Mouse (Mus musculus) MEL (cell line): ENCODE measurements around the gene Plcxd1. TPM values are rescaled to one million over a fixed set of nuclear protein-coding genes. Genes with fewer than 3 reads are reported as not detected.

ENCODE experiments used
- DNase-seq: peaks from one replicate; pipeline ENCODE4 v3.0.0; 2011; ENCODE audit warnings: low read depth, low spot score
- H3K27ac ChIP-seq: 2 replicates; pipeline ENCODE4 v1.5.1; 2012; ENCODE audit warnings: low read depth, mild to moderate bottlenecking, control low read depth, low read length, moderate library complexity; ENCODE audit not compliant: control insufficient read depth
- H3K27me3 ChIP-seq, 2 experiments: fragments of 150-350 bp in 1 of 2; sonication (generic) in 1 of 2; 2 replicates each; pipeline ENCODE4 v1.6.1; 2012; ENCODE audit warnings: low read length in 2 of 2, mild to moderate bottlenecking in 2 of 2, improper control_type of control experiment in 1 of 2, moderate library complexity in 1 of 2; ENCODE audit not compliant: insufficient read depth in 2 of 2, control insufficient read depth in 1 of 2
- H3K36me3 ChIP-seq, 2 experiments: 2 replicates each; pipeline ENCODE4 v1.6.1; 2012 to 2014; ENCODE audit warnings: low read length in 2 of 2, improper control_type of control experiment in 1 of 2, inconsistent platforms in 1 of 2, mild to moderate bottlenecking in 1 of 2; ENCODE audit not compliant: insufficient read depth in 2 of 2, control insufficient read depth in 1 of 2
- H3K4me1 ChIP-seq, 2 experiments: fragments of 150-350 bp in 1 of 2; sonication (generic) in 1 of 2; 2 replicates each; pipeline ENCODE4 v1.6.1; 2012; ENCODE audit warnings: low read length in 2 of 2, improper control_type of control experiment in 1 of 2, mild to moderate bottlenecking in 1 of 2; ENCODE audit not compliant: insufficient read depth in 2 of 2, control insufficient read depth in 1 of 2
- H3K4me3 ChIP-seq, 2 experiments: fragments of 150-350 bp in 1 of 2; sonication (generic) in 1 of 2; 2 replicates each; pipeline ENCODE4 v1.5.1; 2012; ENCODE audit warnings: low read depth in 2 of 2, low read length in 2 of 2, mild to moderate bottlenecking in 2 of 2, moderate library complexity in 2 of 2, control low read depth in 1 of 2, improper control_type of control experiment in 1 of 2; ENCODE audit not compliant: control insufficient read depth in 1 of 2, insufficient read depth in 1 of 2
- H3K79me2 ChIP-seq: 2 replicates; pipeline ENCODE4 v1.6.1; 2012; ENCODE audit warnings: mild to moderate bottlenecking, low read length, moderate library complexity; ENCODE audit not compliant: control insufficient read depth, poor library complexity, insufficient read depth
- H3K9ac ChIP-seq: 2 replicates; pipeline ENCODE4 v1.6.1; 2012; ENCODE audit warnings: low read depth, mild to moderate bottlenecking, control low read depth, low read length, moderate library complexity; ENCODE audit not compliant: control insufficient read depth, poor library complexity, severe bottlenecking
- H3K9me3 ChIP-seq: fragments of 150-350 bp; sonication (generic); replicated peaks from 2 replicates; pipeline ENCODE4 v1.6.1; 2012; ENCODE audit warnings: mild to moderate bottlenecking, low read length, improper control_type of control experiment, moderate library complexity; ENCODE audit not compliant: insufficient read depth
- CTCF ChIP-seq, 3 experiments: IDR thresholded peaks in 2 of 3; conservative IDR thresholded peaks in 1 of 3; 2 replicates each; pipeline ENCODE4 v1.5.1; 2011 to 2012; ENCODE audit warnings: low read length in 3 of 3, low read depth in 2 of 3, mild to moderate bottlenecking in 2 of 3, improper control_type of control experiment in 1 of 3, inconsistent platforms in 1 of 3, mixed read lengths in 1 of 3, moderate library complexity in 1 of 3; ENCODE audit not compliant: control insufficient read depth in 1 of 3, insufficient read depth in 1 of 3, poor library complexity in 1 of 3, severe bottlenecking in 1 of 3
- ELF1 ChIP-seq: IDR thresholded peaks from 2 replicates; pipeline ENCODE4 v1.6.1; 2014; ENCODE audit warnings: low read depth, mild to moderate bottlenecking, inconsistent platforms, low read length, improper control_type of control experiment, moderate library complexity
- EP300 ChIP-seq, 2 experiments: IDR thresholded peaks; 2 replicates each; pipeline ENCODE4 v1.6.1; 2011; ENCODE audit warnings: improper control_type of control experiment in 2 of 2, low read length in 2 of 2, low read depth in 1 of 2, mild to moderate bottlenecking in 1 of 2
- NRF1 ChIP-seq: IDR thresholded peaks from 2 replicates; pipeline ENCODE4 v1.6.1; 2014; ENCODE audit warnings: low read depth, mild to moderate bottlenecking, inconsistent platforms, low read length, improper control_type of control experiment, moderate library complexity; ENCODE audit not compliant: poor library complexity, insufficient read depth, severe bottlenecking
- POLR2A ChIP-seq, 2 experiments: IDR thresholded peaks; 2 replicates each; pipeline ENCODE4 v1.6.1; 2011 to 2012; ENCODE audit warnings: low read length in 2 of 2, mild to moderate bottlenecking in 2 of 2, control low read depth in 1 of 2, improper control_type of control experiment in 1 of 2, low read depth in 1 of 2, moderate library complexity in 1 of 2; ENCODE audit not compliant: control insufficient read depth in 1 of 2, insufficient read depth in 1 of 2, poor library complexity in 1 of 2
- POLR2AphosphoS2 ChIP-seq: IDR thresholded peaks from 2 replicates; pipeline ENCODE4 v1.6.1; 2011; ENCODE audit warnings: low read length, improper control_type of control experiment
- RCOR1 ChIP-seq: IDR thresholded peaks from 2 replicates; pipeline ENCODE4 v1.6.1; 2012; ENCODE audit warnings: low read depth, mild to moderate bottlenecking, inconsistent platforms, low read length, improper control_type of control experiment
- SMC3 ChIP-seq: IDR thresholded peaks from 2 replicates; pipeline ENCODE4 v1.6.1; 2011; ENCODE audit warnings: low read depth, low read length, improper control_type of control experiment
- TBP ChIP-seq: IDR thresholded peaks from 2 replicates; pipeline ENCODE4 v1.8.0; 2011; ENCODE audit warnings: low read depth, low read length, improper control_type of control experiment
- TCF12 ChIP-seq: IDR thresholded peaks from 2 replicates; pipeline ENCODE4 v1.6.1; 2014; ENCODE audit warnings: low read depth, mild to moderate bottlenecking, inconsistent platforms, low read length, improper control_type of control experiment, moderate library complexity
- UBTF ChIP-seq: IDR thresholded peaks from 2 replicates; pipeline ENCODE4 v1.6.1; 2012; ENCODE audit warnings: low read depth, mild to moderate bottlenecking, inconsistent platforms, low read length, improper control_type of control experiment, moderate library complexity, borderline replicate concordance; ENCODE audit not compliant: insufficient read depth
- USF2 ChIP-seq, 2 experiments: IDR thresholded peaks; 2 replicates each; pipeline ENCODE4 v1.6.1; 2011 to 2012; ENCODE audit warnings: improper control_type of control experiment in 2 of 2, low read length in 2 of 2, borderline replicate concordance in 1 of 2, inconsistent platforms in 1 of 2, low read depth in 1 of 2, mild to moderate bottlenecking in 1 of 2; ENCODE audit not compliant: insufficient read depth in 1 of 2
- ZMIZ1 ChIP-seq: IDR thresholded peaks from 2 replicates; pipeline ENCODE4 v1.6.1; 2012; ENCODE audit warnings: low read depth, mild to moderate bottlenecking, inconsistent platforms, low read length, improper control_type of control experiment, moderate library complexity
- ZNF384 ChIP-seq: IDR thresholded peaks from 2 replicates; pipeline ENCODE4 v1.6.1; 2012; ENCODE audit warnings: low read depth, mild to moderate bottlenecking, inconsistent platforms, low read length, improper control_type of control experiment
- polyA plus RNA-seq, 2 experiments: library from polyadenylated mRNA; stranded (reverse) in 1 of 2; unstranded in 1 of 2; fragments of >175 nt in 1 of 2; fragments of >200 nt in 1 of 2; gene quantifications; 2 replicates each; pipeline versions ENCODE4 v1.2.1 to v1.2.4; 2012; ENCODE audit warnings: low replicate concordance in 2 of 2, low read depth in 1 of 2; ENCODE audit not compliant: insufficient read length in 2 of 2, insufficient read depth in 1 of 2, missing spikeins in 1 of 2
- total RNA-seq: library from RNA; depleted of rRNA; stranded (reverse); fragments of 300-350 nt; gene quantifications from 2 replicates; pipeline ENCODE4 v1.2.3, GENCODE M21; 2012

The Plcxd1 gene
- total and polyA plus RNA-seq, 3 experiments = 0.77 to 2.5 TPM; not detected in 1

DNA sequence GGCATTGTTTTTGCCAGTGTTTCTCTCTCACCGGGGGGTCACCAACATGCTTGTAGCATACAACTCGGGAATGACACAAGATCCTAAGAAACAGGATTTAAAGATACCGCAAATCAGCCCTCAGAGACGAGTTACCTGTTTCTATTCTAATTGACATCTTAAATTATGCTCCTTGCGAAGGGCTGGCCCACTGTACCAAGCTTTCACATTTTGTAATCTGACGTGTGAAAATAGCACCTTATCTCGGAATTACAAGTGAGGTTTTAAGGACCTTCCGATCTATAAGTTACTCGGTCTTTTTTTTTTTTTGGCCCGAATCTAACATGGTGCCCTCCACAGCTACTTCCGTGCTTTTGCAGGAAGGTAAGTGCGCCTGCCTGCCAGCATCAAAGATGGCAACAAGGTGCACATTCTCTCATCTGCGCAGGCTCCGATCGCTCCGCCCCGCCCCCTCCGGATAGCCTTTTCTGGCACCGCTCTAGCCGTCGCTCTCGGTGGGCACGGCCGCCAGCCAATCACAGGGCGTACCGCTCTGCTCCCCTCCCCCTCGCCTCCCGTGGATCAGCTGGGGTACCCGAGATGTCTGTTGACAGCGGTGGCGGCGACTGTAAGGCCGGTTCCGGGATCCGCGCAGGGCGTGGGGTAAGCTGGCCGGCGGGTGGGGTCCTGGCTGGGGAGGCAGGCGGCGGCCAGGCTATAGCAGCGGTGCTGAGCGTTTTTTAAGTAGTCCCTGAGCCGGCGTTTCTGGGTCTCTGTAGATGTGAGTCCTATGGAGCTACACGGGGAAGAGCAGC is 35.7 kb downstream of the Plcxd1 start, which contains the start of gene Chfr (continued):
- TF ChIP-seq RCOR1 (no peak), CTCF (IDR thresholded peaks at IDR 0.05 in 2 of 3, conservative IDR thresholded peaks at IDR 0.05 in 1 of 3; ENCODE audit: control insufficient read depth in 1 of 3, insufficient read depth in 1 of 3, low read depth in 2 of 3, low read length in 3 of 3, poor library complexity in 1 of 3, severe bottlenecking in 1 of 3) (no peak), ELF1 (peak; percentile 95), SMC3 (no peak), TBP (peak; percentile 57; the same call in 1 of the 2 replicates), EP300 (IDR thresholded peaks at IDR 0.05; ENCODE audit: low read depth in 1 of 2, low read length in 2 of 2) (peak in 1 of 2 experiments; percentile 49; a peak in 2 of 4 replicates), POLR2A (IDR thresholded peaks at IDR 0.05; ENCODE audit: control insufficient read depth in 1 of 2, insufficient read depth in 1 of 2, low read depth in 1 of 2, low read length in 2 of 2, poor library complexity in 1 of 2) (peak; percentile 79 to 83), ZMIZ1 (peak; percentile 46; the same call in 1 of the 2 replicates), USF2 (IDR thresholded peaks at IDR 0.05; ENCODE audit: borderline replicate concordance in 1 of 2, insufficient read depth in 1 of 2, low read depth in 1 of 2, low read length in 2 of 2) (no peak), ZNF384 (peak; percentile 97), UBTF (no peak)

DNA sequence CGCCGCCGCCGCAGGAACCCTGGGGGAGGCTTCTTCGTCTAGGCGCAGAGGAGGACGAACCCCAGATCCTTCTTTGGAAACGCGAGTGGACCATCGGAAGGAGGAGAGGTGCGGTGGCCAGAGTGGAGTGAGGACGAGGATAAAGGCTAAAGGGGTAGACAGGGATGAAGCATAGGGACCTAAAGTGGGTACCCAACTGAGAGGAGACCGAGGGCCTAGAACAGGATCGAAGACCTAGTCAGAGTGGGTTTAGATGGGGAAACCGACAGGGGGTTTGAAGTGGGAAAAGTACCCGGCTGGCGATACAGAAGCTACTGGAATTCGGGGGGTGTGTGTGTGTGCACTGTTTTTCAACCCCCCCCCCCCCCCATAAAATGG is 36.3 kb downstream of the Plcxd1 start:
- Histone ChIP-seq H3K79me2 (peaks cover 21% of the 10 kb centered on the region), H3K27me3 (no peaks in the 10 kb centered on the region), H3K4me3 (peak overlapping the region; percentile 96 to 98), H3K4me1 (peaks cover 26 to 39% of the 10 kb centered on the region in 2 experiments), H3K9me3 (no peaks in the 10 kb centered on the region), H3K36me3 (peaks cover 2 to 44% of the 10 kb centered on the region in 2 experiments; a peak in 2 of 4 replicates), H3K9ac (peak overlapping the region; percentile 88), H3K27ac (peak overlapping the region; percentile 33)
- no peak for DNase-seq
- TF ChIP-seq ZNF384 (no peak), POLR2A (IDR thresholded peaks at IDR 0.05; ENCODE audit: control insufficient read depth in 1 of 2, insufficient read depth in 1 of 2, low read depth in 1 of 2, low read length in 2 of 2, poor library complexity in 1 of 2) (0 out of 4 replicates have a peak, but pooled peaks of 1 of the 2 experiments have one; percentile 15)

GRCm38 (mm10) chr5:110137816-110138215 is 38.0 kb downstream of the Plcxd1 start:
- Histone ChIP-seq H3K4me1 (peaks cover 37 to 49% of the 10 kb centered on the region in 2 experiments), H3K36me3 (peaks cover 7 to 52% of the 10 kb centered on the region in 2 experiments), H3K79me2 (peaks cover 21% of the 10 kb centered on the region), H3K27ac (peak overlapping the region; percentile 23; the same call in 1 of the 2 replicates), H3K9me3 (no peaks in the 10 kb centered on the region), H3K4me3 (no peak overlapping the region), H3K9ac (no peak overlapping the region), H3K27me3 (no peaks in the 10 kb centered on the region)
- peak; percentile 62 for DNase-seq
- TF ChIP-seq POLR2AphosphoS2 (no peak), TCF12 (no peak), NRF1 (no peak)
